Mouse (Mus musculus) G1E (cell line): ENCODE data around the gene Mlf2.

Source experiments
- CTCF ChIP-seq: IDR thresholded peaks from 2 replicates; pipeline ENCODE4 v1.5.1; 2012; ENCODE audit warnings: low read depth, low read length, inconsistent platforms, mixed read lengths
- GATA1 ChIP-seq: IDR thresholded peaks from 2 replicates; pipeline ENCODE4 v1.6.1; 2012; ENCODE audit warnings: borderline replicate concordance, low read length, inconsistent platforms, mixed read lengths
- TAL1 ChIP-seq: conservative IDR thresholded peaks from 2 replicates; pipeline ENCODE4 v1.6.1; 2012; ENCODE audit warnings: low read depth, low read length, inconsistent platforms, mixed read lengths

GRCm38 (mm10) chr6:124925941-124926340, 5.2 kb upstream of the Mlf2 start:
- TF ChIP-seq CTCF (no peak), TAL1 (no peak), GATA1 (no peak)
